Mouse (Mus musculus): Measurements from ENCODE around the gene 4930572O03Rik.
"Not testable (repeated sequence)": the region's sequence is repeated elsewhere in the genome, so short reads cannot be mapped to it uniquely, and the experiment has no call there.

4930572O03Rik gene

DNA sequence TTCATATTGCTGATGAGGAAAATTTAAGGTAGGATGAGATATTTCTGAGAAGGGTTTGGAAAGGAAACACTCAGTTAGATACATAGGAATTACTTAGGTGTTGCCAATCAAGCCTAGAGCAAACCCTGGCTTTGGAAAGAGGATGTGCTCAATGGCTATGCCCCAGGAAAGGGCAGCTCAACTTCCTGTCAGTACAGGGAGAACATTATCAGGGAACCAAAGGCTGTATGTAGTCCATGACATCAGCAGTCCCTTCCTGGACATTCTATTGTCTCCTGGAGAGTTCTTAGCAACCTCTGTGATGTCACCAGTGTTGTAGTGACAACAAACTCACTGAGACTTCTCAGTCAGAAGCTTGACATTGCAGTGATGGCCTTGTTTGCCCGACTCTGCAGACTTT, 38.1 kb downstream of the 4930572O03Rik start, which contains the start of gene Speer4d:
Speer4d (plus strand) TSS at position 301 of the 400 bp plus-strand sequence.
- not testable (repeated sequence) for DNase-seq (ENCODE audit: low read depth, low spot score)

DNA sequence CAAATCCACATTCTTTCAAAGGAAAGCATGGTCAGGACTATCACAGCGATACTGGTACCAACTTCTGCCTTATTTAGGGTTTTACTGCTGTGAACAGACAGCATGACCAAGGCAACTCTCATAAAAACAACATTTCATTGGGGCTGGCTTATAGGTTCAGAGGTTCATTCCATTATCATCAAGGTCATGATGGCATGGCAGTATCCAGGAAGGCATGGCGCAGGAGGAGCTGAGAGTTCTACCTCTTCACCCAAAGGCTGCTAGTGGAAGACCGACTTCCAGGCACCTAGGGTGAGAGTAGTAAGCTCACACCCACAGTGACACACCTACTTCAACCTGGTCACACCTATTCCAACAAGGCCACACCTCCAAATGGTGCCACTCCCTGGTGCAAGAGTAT, 40.7 kb downstream of the 4930572O03Rik start:
- not testable (repeated sequence) for DNase-seq (ENCODE audit: low read depth, low spot score)

DNA sequence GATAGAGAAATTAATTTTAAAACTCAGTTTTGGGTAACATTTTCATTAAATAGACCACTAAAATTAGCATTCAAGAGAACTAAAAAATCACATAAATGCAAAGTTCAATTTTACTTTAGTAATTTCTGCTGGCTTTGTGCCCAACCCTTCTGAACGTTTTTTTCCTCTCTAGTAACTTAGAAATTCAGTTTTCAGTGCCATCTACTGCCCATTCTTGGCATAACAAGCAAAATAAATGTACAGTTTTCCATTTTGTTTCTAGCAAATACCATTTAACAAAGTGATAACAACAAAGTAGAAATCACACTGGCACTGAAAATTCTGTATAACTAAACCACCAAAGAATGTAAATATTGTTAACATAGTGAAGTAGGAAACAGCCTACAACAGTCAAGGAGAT, 46.2 kb downstream of the 4930572O03Rik start:
- not testable (repeated sequence) for DNase-seq (ENCODE audit: low read depth, low spot score)

DNA sequence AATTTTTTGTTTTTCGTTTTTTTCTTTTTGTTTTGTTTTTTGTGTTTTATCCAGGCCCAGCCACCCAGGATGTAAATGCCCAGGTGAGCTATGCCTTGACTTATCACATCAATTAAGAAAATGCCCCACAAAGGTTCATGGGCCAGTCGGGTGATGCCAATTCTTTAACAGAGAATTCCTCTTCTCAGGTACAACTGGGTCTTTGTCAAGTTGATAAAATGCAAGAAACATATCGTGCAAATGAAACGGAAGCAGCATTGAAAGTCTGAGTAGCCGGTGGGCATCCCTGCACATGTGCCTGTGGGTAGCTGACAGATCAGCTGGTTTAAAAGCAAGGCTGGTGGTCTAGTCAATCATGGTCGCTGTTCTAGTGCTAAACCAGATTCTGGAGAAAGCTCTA, 50.2 kb downstream of the 4930572O03Rik start:
- DNase-seq (ENCODE audit: low read depth, low spot score): not testable (repeated sequence)

DNA sequence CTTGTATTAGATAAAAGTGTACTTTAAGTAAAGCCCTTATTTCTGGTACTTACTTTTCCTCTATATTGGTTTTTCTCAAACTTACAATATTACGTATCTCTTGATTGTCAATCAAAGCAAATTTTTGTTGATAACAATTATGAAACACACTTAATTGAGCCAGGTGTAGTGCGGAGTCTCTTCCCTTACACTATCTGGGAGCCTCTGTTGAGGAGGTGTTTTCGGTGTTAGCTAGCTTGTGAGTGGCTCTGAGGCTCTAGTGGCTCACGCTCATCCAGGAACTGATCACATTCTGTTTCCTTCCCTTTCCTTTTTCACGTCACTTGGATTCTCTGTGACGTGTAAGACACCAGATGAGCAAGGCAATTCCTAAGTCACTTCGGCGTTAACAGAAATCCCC, 53.3 kb downstream of the 4930572O03Rik start:
- not testable (repeated sequence) for DNase-seq (ENCODE audit: low read depth, low spot score)

DNA sequence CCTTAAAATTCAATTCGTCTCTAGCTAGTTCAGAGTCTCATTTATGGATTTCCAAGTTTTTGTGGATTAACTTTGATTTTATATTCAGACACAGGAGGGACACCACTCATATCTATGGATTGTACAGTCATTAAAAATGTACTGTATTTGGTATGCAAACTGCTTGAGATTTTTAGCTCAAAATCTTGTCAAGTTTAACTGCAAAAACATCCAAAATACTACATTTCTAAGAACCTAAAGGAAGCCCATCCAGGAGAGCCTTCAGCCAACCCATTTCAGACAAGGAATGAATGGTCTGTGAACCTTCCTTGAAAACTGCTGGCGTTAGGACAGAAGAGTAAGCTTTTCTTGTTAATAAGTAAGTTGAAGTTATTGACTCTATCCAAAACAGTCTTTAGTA, 53.9 kb downstream of the 4930572O03Rik start:
- DNase-seq (ENCODE audit: low read depth, low spot score): not testable (repeated sequence)

DNA sequence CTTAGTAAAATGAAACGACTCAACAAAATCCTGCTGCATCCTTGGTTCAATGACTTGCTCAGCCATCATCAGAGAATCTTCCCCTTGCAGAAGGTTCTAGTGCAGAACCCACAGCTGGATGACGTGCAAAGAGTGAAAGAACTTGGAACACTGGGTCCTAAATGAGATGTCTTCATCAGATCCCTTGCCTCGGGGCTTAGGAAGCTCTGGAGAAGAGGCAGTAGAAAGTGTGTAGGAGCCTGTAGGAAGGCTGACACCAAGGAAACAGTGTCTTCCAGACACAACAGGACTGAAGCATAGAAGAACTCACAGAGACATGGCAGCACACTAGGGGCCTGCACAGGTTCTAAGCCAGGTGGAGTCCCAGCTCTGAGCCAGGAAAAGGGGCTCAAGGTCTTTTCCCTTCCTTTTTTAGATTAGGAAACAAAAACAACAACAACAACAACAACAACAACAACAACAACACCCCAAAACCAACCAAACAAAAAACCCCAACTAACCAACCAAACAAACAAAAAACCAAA, 54.4 kb downstream of the 4930572O03Rik start:
- DNase-seq (ENCODE audit: low read depth, low spot score): not testable (repeated sequence)
